ENCODE assay signal across 11 mouse cellular contexts in the genomic region with DNA sequence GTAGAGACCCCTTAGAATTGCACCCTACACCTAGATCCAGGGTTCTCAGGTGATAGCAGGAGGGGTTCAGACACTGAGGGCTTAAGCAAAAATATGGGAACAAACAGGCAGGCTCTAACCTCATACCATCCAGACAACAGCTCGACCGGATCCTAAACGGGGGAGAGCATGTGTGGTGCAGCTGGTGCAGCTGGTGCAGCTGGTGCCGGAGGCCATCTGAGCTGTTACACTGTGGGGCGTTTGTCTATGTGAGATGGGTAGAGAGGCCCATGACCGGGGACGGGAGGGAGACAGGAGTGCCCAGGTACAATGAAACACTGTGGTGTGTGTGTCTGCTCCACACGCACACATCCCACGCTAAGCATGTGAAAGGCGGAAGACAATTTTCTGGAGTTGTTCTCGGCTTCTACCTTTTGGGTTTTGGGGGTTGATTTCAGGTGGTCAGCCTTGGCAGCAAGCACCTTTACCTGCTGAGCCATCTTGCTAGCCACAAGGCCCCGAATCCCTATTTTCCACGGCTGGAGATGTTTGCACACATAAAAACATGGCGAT. TPM values are rescaled to one million over a fixed set of nuclear protein-coding genes. Genes with fewer than 3 reads are reported as not detected.
A peak's percentile ranks its signal among the peaks of the same experiment; 100 is the strongest.
DNase-seq lines count a peak whose midpoint lies in the region; ATAC-seq lines count a peak whose summit lies in the region.
"Had no signal": no experiment of that assay in that cellular context is flagged by ENCODE, and none has a peak within 500 bp of the region (broad histone marks: within the 10 kb centered on the region; RNA-seq: fewer than 3 reads in every experiment).

No protein-coding gene starts in this region.

- H3K4me3 ChIP-seq in hindbrain, embryonic 10.5 days, result no peak overlapping the region
- no peak overlapping the region for H3K4me3 ChIP-seq in midbrain, embryonic 16.5 days (ENCODE audit: low read depth, low read length)
- H3K4me3 ChIP-seq: embryonic facial prominence, embryonic 12.5 days had no signal

- peak; percentile 29 for DNase-seq in embryo, embryonic 10 days (ENCODE audit: low spot score)
- no peak for DNase-seq in embryo, embryonic 11 days
- DNase-seq in 416B (ENCODE audit: low read depth), result peak; percentile 7
- DNase-seq in hindbrain, embryonic 10.5 days (ENCODE audit: low spot score), result no peak
- DNase-seq in kidney, adult 9 months, result no peak
- DNase-seq in cerebellum, postnatal 36 days, result no peak
- DNase-seq in spleen, postnatal 14 days (ENCODE audit: low spot score in 2 of 2), result no peak

- H3K36me3 ChIP-seq in hindbrain, embryonic 10.5 days, result peaks cover 22% of the 10 kb centered on the region
- H3K36me3 ChIP-seq in midbrain, embryonic 16.5 days (ENCODE audit: control insufficient read depth, insufficient read depth, low read length), result no peaks in the 10 kb centered on the region
- H3K36me3 ChIP-seq: embryonic facial prominence, embryonic 12.5 days had no signal

- H3K9me3 ChIP-seq in hindbrain, embryonic 10.5 days, result no peaks in the 10 kb centered on the region
- no peaks in the 10 kb centered on the region for H3K9me3 ChIP-seq in midbrain, embryonic 16.5 days (replicated peaks; ENCODE audit: control insufficient read depth, low read length, poor library complexity, severe bottlenecking)
- H3K9me3 ChIP-seq: embryonic facial prominence, embryonic 12.5 days had no signal

- peaks cover 67% of the 10 kb centered on the region for H3K4me1 ChIP-seq in hindbrain, embryonic 10.5 days (replicated peaks)
- peaks cover 34% of the 10 kb centered on the region for H3K4me1 ChIP-seq in midbrain, embryonic 16.5 days (ENCODE audit: control insufficient read depth, insufficient read depth, low read length)

- 78% methylated on average over 14 of the region's 14 CpGs for WGBS in hindbrain, embryonic 10.5 days
- 65% methylated on average over 14 of the region's 14 CpGs for WGBS in midbrain, embryonic 16.5 days

- no peak for ATAC-seq in midbrain, embryonic 16.5 days

- no peak overlapping the region for H3K4me2 ChIP-seq in midbrain, embryonic 16.5 days (ENCODE audit: low read length)
- H3K4me2 ChIP-seq: embryonic facial prominence, embryonic 12.5 days; heart, embryonic 11.5 days had no signal

- 0 out of 2 replicates have a peak overlapping the region, but pooled peaks have one; percentile 2 for H3K27ac ChIP-seq in hindbrain, embryonic 10.5 days
- no peak overlapping the region for H3K27ac ChIP-seq in midbrain, embryonic 16.5 days (ENCODE audit: low read length)
- H3K27ac ChIP-seq: embryonic facial prominence, embryonic 12.5 days; macrophage had no signal

- peaks cover 25% of the 10 kb centered on the region for H3K27me3 ChIP-seq in hindbrain, embryonic 10.5 days (ENCODE audit: insufficient read depth, poor library complexity, severe bottlenecking)
- no peaks in the 10 kb centered on the region for H3K27me3 ChIP-seq in midbrain, embryonic 16.5 days (ENCODE audit: control insufficient read depth, insufficient read depth, low read depth, low read length)

- H3K9ac ChIP-seq in midbrain, embryonic 16.5 days (ENCODE audit: low read depth, low read length), result peak overlapping the region; percentile 44; the same call in 1 of the 2 replicates
- H3K9ac ChIP-seq: embryonic facial prominence, embryonic 12.5 days had no signal

RNA-seq across cellular contexts. Expression of a gene that starts 3.0 kb away (rescaled TPM):
- polyA plus RNA-seq in hindbrain, embryonic 10.5 days (2016; fragmentation: Nextera tagmentation; extraction: Ambion mirVana), result 12.6 and 23.7 TPM in 2 replicates
- polyA plus RNA-seq in midbrain, embryonic 16.5 days (2015; fragmentation: Nextera tagmentation; extraction: Ambion mirVana), result 36.2 and 45.6 TPM in 2 replicates

RNA-seq across cellular contexts. Expression of a gene that starts 6.0 kb away (rescaled TPM):
- 18.9 and 21.1 TPM in 2 replicates for polyA plus RNA-seq in hindbrain, embryonic 10.5 days (2016; fragmentation: Nextera tagmentation; extraction: Ambion mirVana)
- 21.8 and 31.3 TPM in 2 replicates for polyA plus RNA-seq in midbrain, embryonic 16.5 days (2015; fragmentation: Nextera tagmentation; extraction: Ambion mirVana)

Comparison
In these comparisons a context has a peak if more than half of its experiments do, and no peak if none do; other contexts are left out.
1. DNase-seq: peak in embryo, embryonic 10 days (single experiment) and 416B (single experiment); none in embryo, embryonic 11 days (single experiment), hindbrain, embryonic 10.5 days (single experiment), kidney, adult 9 months (single experiment), cerebellum, postnatal 36 days (0 of 2) and spleen, postnatal 14 days (0 of 2).